Comparison of ENCODE assay signal across 12 mouse cellular contexts in the genomic region with DNA sequence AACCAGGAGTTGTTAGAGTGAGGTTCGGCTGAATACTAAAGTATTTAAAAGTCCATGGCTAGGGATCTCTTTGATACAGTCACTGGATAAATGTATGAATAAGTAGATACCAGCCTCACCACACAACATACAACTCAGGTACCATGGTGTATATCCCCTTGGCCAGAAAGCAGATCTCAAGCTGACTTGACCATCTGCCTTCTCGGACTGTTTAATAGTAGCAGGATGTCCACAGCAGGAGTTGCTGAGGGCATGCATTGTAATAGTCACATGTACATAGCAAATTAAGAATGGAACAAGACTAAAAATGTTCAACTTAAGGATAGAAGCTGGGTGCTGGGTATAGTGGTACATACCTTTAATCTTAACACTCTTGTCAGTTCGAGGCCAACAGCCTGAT.
"Had no signal": no experiment of that assay in that cellular context is flagged by ENCODE, and none has a peak within 500 bp of the region (broad histone marks: within the 10 kb centered on the region; RNA-seq: fewer than 3 reads in every experiment).

No protein-coding gene starts in this region.

- H3K9ac ChIP-seq: limb, embryonic 12.5 days; liver, embryonic 13.5 days; liver, postnatal 0 days; midbrain, embryonic 13.5 days had no signal

- H3K4me1 ChIP-seq: limb, embryonic 12.5 days; liver, embryonic 13.5 days; midbrain, embryonic 13.5 days had no signal

- H3K4me3 ChIP-seq: left cerebral cortex, adult 2 months; limb, embryonic 12.5 days; liver, embryonic 13.5 days; midbrain, embryonic 13.5 days had no signal

- H3K27ac ChIP-seq: left cerebral cortex, adult 2 months; limb, embryonic 12.5 days; liver, embryonic 13.5 days; midbrain, embryonic 13.5 days had no signal

- ATAC-seq: liver, postnatal 0 days; midbrain, embryonic 13.5 days had no signal

- DNase-seq: kidney, postnatal 10 days; liver; liver, embryonic 13.5 days; liver, postnatal 0 days; retina, postnatal 1 day; right cerebral cortex, postnatal 4 days; spleen, adult 18-20 months; thymus, adult 18-20 months; thymus, postnatal 14 days had no signal

- H3K36me3 ChIP-seq: limb, embryonic 12.5 days; liver, embryonic 13.5 days; midbrain, embryonic 13.5 days had no signal

- H3K4me2 ChIP-seq: limb, embryonic 12.5 days; liver, embryonic 13.5 days; midbrain, embryonic 13.5 days had no signal

- H3K27me3 ChIP-seq: limb, embryonic 12.5 days; liver, embryonic 13.5 days had no signal

- H3K9me3 ChIP-seq: limb, embryonic 12.5 days; liver, embryonic 13.5 days; midbrain, embryonic 13.5 days had no signal
